Mouse (Mus musculus): ENCODE data around the gene Psmc3. TPM values are rescaled to one million over a fixed set of nuclear protein-coding genes. Genes with fewer than 3 reads are reported as not detected.

The Psmc3 gene
- total RNA-seq, 4 experiments from 2014 or later: 188 to 218 (median 202) TPM

DNA sequence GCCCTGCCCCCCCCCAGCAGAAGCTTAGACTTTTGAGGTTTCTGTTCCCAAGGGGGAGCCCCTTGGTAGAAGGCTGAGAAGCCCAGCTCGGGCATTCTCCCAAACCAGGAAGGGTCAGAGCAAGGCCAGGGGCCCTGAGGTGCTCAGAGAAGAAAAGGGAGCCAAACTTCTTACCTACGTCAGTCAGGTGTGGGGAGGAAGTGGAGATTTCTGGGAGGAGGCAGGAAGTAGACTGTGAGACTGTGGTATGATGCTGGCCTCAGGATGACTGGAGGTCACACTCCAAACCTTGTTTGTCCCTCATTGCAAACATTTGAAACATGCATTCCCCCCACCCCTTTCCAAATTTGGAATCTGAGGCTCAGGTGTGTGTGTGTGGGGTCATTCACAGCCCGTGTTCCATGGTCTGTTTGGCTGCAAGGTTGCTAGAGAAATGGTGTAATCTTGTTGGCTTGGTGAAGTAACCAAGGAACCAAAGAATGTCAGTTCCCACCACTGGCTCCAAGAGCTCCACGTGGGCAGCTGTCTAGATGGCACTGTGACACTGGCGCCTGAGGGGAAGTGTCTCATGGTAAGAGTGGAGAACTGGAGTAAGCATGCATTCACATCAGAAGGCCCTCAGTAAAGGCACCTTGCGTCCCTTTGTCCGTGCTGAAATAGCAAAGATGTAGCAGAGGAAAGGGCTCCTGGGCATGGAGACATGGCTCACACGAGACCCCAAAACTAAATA, 27.1 kb downstream of the Psmc3 start:
- DNase-seq (ENCODE audit: low spot score in 2 of 2): no peak

DNA sequence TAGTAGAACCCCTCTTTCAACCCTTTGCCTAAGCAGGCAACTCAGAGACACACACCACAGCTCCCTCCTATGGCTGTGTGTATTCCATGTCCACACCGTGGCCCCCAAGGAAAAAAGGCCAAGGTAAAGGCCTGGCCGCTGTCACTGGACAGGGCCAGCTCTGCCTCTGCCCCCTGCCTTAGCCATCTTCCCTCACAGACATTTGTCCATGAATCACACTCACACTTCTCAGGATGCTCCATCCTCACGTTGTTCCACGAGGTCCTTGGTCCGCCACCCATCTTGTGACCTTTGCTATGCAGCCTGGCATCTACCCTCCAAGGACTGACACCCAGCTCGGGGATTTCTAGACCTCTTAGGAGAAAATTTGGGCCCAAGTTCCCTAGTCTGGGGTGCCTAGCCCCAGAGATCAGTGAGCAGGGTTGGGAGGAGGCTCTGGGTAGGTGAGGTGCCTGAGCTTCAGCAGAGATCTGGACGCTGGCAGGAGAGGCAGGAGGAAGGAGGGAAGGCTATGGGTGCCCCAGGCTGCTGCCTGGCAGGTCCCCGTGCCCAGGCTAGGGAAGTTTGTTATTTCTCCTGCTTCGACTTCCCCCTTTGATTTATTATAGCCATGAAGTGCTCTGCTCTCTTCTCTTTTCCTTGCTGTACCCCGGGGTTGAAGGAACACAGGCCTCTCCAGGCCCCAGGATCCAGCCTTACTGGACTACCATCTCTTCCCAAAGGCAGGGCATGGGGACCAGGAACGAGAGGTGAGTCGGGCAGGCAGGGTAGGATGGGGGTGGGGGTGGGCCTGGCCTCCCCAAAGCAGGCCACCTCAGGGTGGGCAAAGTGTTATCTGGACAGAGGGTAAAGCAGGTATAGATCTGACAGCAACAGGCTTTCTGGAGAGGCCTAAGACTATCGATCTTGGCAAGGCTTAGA, 28.2 kb downstream of the Psmc3 start, which contains the start of gene Spi1:
Spi1 (plus strand) TSS at position 616 of the 921 bp plus-strand sequence.
- no peak for DNase-seq (ENCODE audit: low spot score in 2 of 2)

DNA sequence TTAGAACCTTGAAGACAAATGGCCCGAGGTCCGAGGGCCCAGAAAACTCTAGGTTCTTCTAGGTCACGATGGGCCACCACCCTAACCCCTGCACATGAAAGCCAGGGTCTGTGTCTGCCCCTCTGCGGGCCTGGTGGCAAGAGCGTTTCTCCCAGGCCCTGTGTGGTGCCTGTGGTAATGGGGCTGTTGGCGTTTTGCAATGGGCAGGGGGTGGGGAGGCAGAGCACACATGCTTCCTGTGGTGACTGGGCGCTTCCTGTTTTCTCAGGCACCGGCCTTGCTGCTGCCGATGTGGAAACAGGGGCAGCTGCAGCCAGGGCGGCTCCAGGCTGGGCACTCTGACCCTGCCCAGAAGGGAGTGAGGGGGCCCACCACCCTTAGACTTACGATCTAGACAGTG, 29.0 kb downstream of the Psmc3 start:
- no peak for DNase-seq (ENCODE audit: low spot score in 2 of 2)

DNA sequence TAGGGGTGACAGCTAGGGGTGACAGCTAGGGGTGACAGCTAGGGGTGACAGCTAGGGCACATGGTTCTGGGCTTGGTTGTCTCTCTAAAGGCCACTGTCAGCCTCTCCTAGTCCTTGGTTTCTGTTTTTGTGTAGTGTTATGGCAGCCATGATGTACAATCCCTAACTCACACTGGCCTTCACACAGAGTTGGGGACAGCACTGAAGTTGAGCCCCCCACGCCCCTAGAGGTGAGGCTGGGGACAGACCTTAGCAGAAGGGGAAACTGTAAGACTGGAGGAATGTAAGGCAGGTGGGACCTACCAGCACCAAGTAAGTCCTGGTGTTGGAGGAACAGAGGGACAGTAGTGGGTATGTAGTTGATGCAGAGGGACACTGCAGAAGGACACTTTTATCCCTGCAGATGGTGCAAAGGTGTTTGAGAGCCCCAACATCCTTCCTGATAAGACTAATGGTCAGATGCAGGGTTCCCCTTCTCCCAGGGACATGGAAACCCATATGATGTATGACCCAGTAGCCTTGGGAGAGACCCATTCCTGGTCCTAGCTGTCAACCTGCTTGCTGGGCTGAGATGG, 29.6 kb downstream of the Psmc3 start:
- no peak for DNase-seq (ENCODE audit: low spot score in 2 of 2)

- DNase-seq (ENCODE audit: low spot score in 2 of 2): no peak
Observed at GRCm38 (mm10) chr2:91084179-91084820, 30.5 kb downstream of the Psmc3 start.

GRCm38 (mm10) chr2:91085494-91086391, 31.9 kb downstream of the Psmc3 start:
- DNase-seq (ENCODE audit: low spot score in 2 of 2): no peak

- no peak for DNase-seq (ENCODE audit: low spot score in 2 of 2)
Observed at GRCm38 (mm10) chr2:91086392-91087237, 32.8 kb downstream of the Psmc3 start.

DNA sequence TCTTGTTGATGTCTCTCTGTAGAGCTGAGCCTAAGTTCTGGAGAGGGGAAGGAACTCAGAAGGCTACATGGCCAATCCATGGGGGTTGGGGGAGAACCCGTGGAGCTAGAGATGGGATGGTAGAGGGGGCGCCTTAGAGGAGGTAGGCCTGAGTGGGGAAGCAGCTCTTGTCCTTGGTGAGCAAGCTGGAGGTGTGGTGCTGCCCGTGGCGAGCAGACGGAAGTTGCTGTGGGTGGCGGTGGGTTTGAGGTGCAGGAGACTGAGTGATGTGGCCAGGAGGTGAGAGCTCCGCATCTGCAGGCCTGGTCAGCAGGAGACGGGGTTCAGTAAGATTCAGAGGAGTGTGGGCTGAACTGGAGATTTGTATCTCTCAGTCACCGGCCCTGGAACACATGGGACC, 33.6 kb downstream of the Psmc3 start:
- no peak for DNase-seq (ENCODE audit: low spot score in 2 of 2)

- DNase-seq (ENCODE audit: low spot score in 2 of 2): no peak
Observed at GRCm38 (mm10) chr2:91088987-91089386, 35.2 kb downstream of the Psmc3 start.

- no peak for DNase-seq (ENCODE audit: low spot score in 2 of 2)
Observed at GRCm38 (mm10) chr2:91090208-91090607, 36.4 kb downstream of the Psmc3 start.

DNA sequence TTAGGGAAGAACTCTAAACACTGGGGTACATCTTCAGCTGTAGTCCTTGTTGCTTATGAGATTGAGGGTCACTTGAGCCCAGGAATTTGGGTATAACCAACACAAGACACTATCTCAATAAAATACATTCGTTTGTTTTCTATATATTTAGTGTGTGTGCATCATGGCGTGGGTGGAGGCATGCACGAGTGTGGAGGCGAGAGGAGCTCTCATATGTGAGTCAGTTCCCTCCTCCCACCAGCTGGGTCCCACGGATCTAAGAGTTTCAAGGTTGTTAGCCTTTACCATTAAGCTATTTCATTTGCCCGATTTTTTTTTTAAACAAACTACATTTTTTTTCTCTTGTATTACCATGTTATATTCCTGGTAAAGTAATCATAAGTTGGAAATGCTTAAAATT, 37.0 kb downstream of the Psmc3 start:
- DNase-seq (ENCODE audit: low spot score in 2 of 2): peak in 1 of 2 experiments; percentile 69

DNA sequence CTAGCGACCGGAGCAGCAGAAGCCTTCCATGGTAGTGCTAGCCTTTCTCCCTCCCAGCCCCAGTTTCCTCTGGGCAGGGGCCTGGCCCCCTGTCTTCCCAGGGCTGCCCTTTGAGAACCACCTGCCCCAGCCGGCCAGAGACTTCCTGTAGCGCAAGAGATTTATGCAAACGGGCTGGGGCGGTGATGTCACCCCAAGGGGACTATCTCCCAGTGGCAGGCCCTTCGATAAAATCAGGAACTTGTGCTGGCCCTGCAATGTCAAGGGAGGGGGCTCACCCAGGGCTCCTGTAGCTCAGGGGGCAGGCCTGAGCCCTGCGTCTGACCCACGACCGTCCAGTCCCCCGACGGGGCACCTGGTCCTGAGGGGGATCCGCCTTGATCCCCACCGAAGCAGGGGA, 42.7 kb downstream of the Psmc3 start:
- no peak for DNase-seq (ENCODE audit: low spot score in 2 of 2)

DNA sequence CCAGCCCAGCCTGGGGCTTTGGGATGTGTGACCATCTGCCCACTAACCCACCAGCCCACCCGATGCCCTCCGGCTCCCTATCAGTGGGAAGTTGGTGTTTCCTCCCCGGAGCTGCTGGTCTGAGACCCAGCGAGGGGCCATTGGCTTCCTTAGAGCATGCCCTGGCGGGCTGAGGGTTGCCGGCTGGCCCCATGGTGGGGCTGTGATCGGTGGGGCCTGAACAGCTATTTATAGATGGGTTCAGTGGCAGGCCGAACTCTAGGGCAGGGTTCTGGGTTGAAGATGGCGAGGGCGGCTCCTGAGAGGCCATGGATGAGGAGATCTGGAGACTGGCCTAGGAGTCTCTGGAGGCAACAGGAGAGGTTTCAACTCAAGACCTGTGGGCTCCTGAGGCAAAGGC, 43.2 kb downstream of the Psmc3 start:
- DNase-seq (ENCODE audit: low spot score in 2 of 2): no peak

DNA sequence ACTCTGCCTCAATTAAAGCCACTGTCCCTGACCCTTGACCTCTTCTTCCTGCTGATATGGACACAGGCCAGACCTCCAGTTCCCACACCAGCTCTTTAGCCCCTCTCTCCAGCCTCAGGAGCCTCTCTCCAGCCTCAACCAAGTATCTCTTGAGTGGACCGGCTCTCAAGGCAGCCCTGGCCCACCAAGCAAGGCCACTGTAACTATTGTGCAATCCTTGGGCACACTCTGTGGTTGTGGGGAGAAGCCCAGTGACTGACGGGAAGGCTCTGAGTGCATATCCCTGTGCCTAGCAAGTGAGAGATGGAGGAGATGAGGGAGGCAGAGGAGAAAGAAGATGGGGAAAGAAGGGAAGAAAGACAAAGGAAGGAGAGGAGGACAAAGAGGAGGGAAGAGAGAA, 44.3 kb downstream of the Psmc3 start:
- DNase-seq (ENCODE audit: low spot score in 2 of 2): no peak

DNA sequence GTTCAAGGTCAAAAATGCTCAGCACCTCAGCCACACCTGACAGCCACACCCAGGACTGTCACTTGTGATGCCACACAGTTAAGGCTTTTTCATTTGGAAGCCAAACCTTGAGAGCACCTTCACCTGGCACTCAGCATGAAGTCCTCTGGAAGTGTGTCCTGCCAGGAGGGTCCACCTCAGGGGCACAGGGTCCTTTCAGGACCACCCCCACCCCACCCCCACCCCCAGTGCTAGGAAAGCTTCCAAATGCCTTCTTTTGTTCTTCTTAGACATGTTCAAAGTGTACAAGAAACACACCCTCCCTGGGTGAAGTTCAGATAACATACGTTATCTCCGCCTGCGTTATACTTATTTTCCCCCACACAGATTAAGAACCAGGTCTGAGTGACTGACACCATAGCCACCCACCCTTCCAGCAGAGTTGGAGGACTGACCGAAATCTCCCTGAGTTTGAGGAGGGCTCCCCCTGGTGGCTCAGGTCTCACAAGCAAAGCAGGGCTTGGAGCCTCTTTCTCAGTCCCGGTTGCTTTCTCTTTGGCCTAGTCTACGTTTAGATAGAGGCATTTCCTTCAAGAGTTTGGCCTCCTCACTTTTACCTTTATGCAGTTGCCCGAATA, 47.4 kb downstream of the Psmc3 start:
- peak; percentile 65 to 70 for DNase-seq (ENCODE audit: low spot score in 2 of 2)

GRCm38 (mm10) chr2:91108156-91108555, 54.3 kb downstream of the Psmc3 start:
- DNase-seq (ENCODE audit: low spot score in 2 of 2): no peak

- no peak for DNase-seq (ENCODE audit: low spot score in 2 of 2)
Observed at GRCm38 (mm10) chr2:91109241-91109640, 55.4 kb downstream of the Psmc3 start.

DNA sequence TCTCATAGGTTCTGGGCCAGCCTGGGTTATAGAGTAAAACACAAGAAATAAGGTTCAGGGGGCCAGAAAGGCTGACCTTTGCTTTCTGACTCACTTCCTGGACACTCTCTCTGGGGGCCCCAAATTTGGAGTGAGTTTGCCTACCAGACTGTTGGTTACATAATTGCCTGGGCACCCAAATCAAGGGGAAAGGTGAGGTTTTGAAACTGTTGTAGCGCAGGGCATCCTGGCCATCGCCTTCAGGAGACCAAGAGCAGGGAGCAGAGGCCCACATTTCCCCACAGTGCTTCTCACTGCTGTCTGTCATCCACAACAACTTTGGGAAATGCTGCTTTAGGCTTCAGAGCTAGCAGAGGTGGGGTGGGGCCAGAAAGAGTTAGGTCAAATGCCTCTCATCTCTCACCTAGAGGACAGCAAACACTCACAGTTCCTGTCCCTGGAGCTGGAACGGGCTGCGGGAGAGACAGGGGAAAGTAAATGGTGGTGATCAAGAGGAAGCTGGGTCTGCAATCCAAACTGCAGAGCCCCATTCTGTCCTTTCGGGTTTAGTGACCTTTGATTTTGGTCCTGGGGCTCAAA, 56.1 kb downstream of the Psmc3 start:
- DNase-seq (ENCODE audit: low spot score in 2 of 2): no peak

DNA sequence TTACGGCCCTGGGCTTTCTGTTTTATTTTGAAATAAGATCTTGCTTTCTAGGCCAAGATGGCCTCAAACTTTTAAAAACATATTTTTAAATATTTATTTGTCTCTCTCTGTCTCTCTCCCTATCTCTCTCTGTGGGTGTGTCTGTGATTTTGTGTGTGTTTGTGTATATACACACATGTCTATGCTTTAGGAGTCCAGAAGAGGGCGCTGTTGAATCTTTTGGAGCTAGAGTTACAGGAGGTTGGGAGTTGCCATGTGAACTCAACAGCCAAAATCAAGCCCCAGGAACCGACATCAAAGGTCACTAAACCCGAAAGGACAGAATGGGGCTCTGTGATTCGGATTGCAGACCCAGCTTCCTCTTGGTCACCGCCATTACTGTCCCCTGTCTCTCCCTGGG, 56.6 kb downstream of the Psmc3 start:
- no peak for DNase-seq (ENCODE audit: low spot score in 2 of 2)

Data from left cerebral cortex, adult 8-10 months (tissue).